Mouse (Mus musculus) layer of hippocampus, postnatal 36 days (tissue): ENCODE results near the gene Cyp4a12b. TPM values are rescaled to one million over a fixed set of nuclear protein-coding genes. Genes with fewer than 3 reads are reported as not detected.
"Not testable (repeated sequence)": the region's sequence is repeated elsewhere in the genome, so short reads cannot be mapped to it uniquely, and the experiment has no call there.

Experiments used
- DNase-seq, 2 experiments: peaks; one replicate each; pipeline ENCODE4 v3.0.0; 2022
- total RNA-seq, 2 experiments: library from RNA; stranded (reverse); gene quantifications; 2 replicates each; pipeline ENCODE4 v1.2.3; 2021

The Cyp4a12b gene
- not detected for total RNA-seq

- not testable (repeated sequence) for DNase-seq
Observed at GRCm38 (mm10) chr4:115411324-115411723, at the start of gene Cyp4a12b. Gene Cyp4a12b, plus strand, starts transcription at chr4:115411624.

- DNase-seq = not testable (repeated sequence)
Observed at GRCm38 (mm10) chr4:115365624-115366023, 45.8 kb upstream of the Cyp4a12b start.

GRCm38 (mm10) chr4:115368067-115368466 lies 43.4 kb upstream of the Cyp4a12b start:
- not testable (repeated sequence) for DNase-seq

GRCm38 (mm10) chr4:115396256-115396655 lies 15.2 kb upstream of the Cyp4a12b start:
- DNase-seq = not testable (repeated sequence)

GRCm38 (mm10) chr4:115396950-115397349 lies 14.5 kb upstream of the Cyp4a12b start:
- DNase-seq = not testable (repeated sequence)

- DNase-seq = no peak
Observed at GRCm38 (mm10) chr4:115450577-115451137, 39.2 kb downstream of the Cyp4a12b start.

GRCm38 (mm10) chr4:115452304-115452703 lies 40.9 kb downstream of the Cyp4a12b start, which contains the start of gene Cyp4a30b:
Gene Cyp4a30b, plus strand, starts transcription at chr4:115452604.
- no peak for DNase-seq

- DNase-seq = not testable (repeated sequence)
Observed at GRCm38 (mm10) chr4:115473585-115473984, 62.2 kb downstream of the Cyp4a12b start.

- not testable (repeated sequence) for DNase-seq
Observed at GRCm38 (mm10) chr4:115476051-115476450, 64.6 kb downstream of the Cyp4a12b start.

- DNase-seq = peak in 1 of 2 experiments; percentile 1
Observed at GRCm38 (mm10) chr4:115481006-115481652, 69.7 kb downstream of the Cyp4a12b start.

Other genes with a start within 250 kb of the Cyp4a12b start
- not detected for gene Cyp4a29, start 169.5 kb upstream of the Cyp4a12b start, total RNA-seq
- not detected for gene Cyp4a12a, start 112.6 kb upstream of the Cyp4a12b start, total RNA-seq
- not detected for gene Cyp4a30b, start 41.0 kb downstream of the Cyp4a12b start, total RNA-seq
- not detected for gene Cyp4a14, start 84.5 kb downstream of the Cyp4a12b start, total RNA-seq
- gene Cyp4a10, start 106.6 kb downstream of the Cyp4a12b start, total RNA-seq = not detected
- not detected for gene Cyp4a31, start 152.0 kb downstream of the Cyp4a12b start, total RNA-seq
- gene Cyp4a32, start 189.3 kb downstream of the Cyp4a12b start, total RNA-seq = not detected
- 1 to 10 TPM in 1 of 2 experiments, under 1 TPM in 1; 0.66 to 1.2 TPM for gene Cyp4b1, start 236.1 kb downstream of the Cyp4a12b start, total RNA-seq